Mouse (Mus musculus) layer of hippocampus, adult 18-20 months (tissue): ENCODE measurements around the gene Epop. TPM values are rescaled to one million over a fixed set of nuclear protein-coding genes. Genes with fewer than 3 reads are reported as not detected.
A peak's percentile ranks its signal among the peaks of the same experiment; 100 is the strongest.

Experiments
- DNase-seq, 2 experiments: peaks; one replicate each; pipeline ENCODE4 v3.0.0; 2022; ENCODE audit warnings: low spot score in 2 of 2
- microRNA-seq, 2 experiments: library from miRNA; unstranded; fragments of <30 nt; microRNA quantifications; one replicate each; pipeline ENCODE4 v1.2.0; 2021
- total RNA-seq, 2 experiments: library from RNA; stranded (reverse); gene quantifications; 2 replicates each; pipeline ENCODE4 v1.2.3; 2021

Epop gene
- total RNA-seq, 2 experiments from 2014 or later, result 46.1 to 48.8 TPM

DNA sequence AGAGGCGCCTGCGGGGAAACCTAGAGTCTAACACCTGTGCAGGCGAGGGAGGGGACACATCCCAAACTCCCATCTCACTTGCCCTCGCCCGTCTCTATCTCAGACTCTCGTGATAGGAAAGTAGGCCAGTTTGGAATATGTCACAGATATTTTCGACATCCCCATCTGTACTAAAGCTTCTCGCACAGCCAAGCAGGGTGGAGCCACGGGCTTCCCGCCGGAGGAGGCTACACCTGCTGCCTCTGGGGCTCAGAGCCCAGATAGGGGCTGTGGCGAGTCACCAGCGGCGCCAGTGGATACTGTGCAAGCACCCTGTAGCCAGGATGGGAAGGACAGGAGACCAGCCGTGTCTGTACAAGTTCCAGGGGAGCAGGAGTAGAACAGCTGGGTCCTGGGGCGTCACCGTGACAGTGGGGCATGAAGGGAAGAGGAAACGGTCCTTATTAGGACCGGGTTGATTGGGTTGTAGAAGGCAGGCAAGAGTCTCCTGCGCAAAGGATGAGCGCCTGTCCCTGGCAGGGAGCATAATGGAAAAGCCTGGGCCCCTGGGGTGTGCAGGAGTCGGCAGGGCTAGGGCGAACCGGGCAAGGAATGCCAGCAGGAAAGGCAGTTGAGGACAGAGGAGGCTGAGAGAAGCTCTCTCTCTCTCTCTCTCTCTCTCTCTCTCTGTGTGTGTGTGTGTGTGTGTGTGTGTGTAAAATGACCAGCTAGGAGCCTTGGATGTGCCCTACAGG, 39.1 kb downstream of the Epop start:
- peak in 1 of 2 experiments; percentile 38 for DNase-seq

DNA sequence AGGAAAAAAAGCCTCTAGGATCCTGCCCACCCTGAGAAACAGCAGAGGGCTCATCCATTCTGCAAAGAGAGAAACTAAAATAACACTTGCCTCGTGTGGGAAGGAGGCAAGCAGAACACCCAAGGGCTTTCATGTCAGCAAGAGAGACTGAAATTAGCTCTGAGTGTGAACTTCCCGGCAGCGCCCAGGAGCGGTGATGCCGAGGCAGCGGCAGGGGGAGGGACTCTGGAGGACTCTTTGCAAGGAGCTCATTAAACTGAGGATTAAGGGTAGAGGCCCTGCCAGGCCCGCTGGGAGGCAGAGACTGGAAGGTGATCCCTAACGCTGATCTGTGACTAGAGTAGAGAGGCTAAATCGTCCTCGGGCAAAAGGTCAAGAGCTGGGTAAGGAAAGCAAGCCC, 40.3 kb downstream of the Epop start:
- DNase-seq, result no peak

DNA sequence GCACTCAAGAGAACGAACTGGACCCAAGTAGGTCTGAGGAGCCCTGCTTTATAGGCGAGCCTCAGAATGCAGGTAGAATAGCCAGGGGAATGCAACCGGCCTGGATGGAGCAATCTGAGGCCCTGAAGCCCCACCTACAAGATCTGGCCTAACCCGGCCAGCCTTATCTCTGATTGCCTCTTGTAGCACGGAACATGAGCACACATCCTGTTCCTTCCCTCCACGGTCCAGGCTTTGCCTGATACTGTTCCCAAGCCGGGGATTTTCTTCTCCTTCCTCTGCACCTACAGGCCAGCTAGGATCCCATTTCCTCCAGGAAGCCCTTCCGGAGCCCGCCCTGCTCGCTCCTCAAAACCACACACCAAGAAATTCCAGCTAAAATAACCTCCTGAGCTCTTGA, 43.6 kb downstream of the Epop start:
- no peak for DNase-seq

DNA sequence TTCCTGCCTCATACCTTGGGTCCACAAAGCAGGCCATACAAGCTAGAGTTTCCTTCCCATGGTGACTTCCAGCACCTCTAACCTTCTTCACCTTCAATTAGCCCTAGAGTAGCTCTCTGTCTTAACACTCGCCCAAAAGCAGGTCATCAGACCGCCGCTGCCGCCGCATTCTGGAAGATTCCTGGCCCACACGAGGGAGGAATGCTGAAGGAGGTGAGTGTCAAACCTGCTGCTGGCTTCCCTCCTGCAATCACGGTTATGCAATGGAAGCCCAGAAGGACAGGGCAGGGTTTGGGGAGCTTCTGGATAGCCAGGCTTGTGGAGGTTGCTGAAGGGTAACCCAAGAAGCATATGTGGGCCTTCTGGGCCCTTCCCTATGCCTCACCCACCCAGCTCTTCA, 45.0 kb downstream of the Epop start:
- no peak for DNase-seq

- no peak for DNase-seq
Observed at GRCm38 (mm10) chr11:97579088-97579857, 50.2 kb downstream of the Epop start.

GRCm38 (mm10) chr11:97578286-97578685, 51.2 kb downstream of the Epop start:
- DNase-seq, result no peak

Small RNAs within 50 kb of the gene (microRNA-seq; reads per million reads assigned to microRNA genes)
- gene Gm24158 (0 to 0.39 reads per million in 2 experiments), gene Mir6927 (0.20 to 2.0 reads per million in 2 experiments)

Other genes with a start within 250 kb of the Epop start
- 10 to 100 TPM; 79.8 to 88.1 TPM for gene Arhgap23, start 214.2 kb downstream of the Epop start, total RNA-seq
- gene 4933428G20Rik, start 129.4 kb downstream of the Epop start, total RNA-seq, result not detected
- gene Srcin1, start 53.5 kb downstream of the Epop start, total RNA-seq, result 100 to 1,000 TPM; 218 to 221 TPM
- gene Mllt6, start 33.7 kb upstream of the Epop start, total RNA-seq, result 100 to 1,000 TPM; 122 to 137 TPM
- 10 to 100 TPM; 51.3 to 52.0 TPM for gene Cisd3, start 56.1 kb upstream of the Epop start, total RNA-seq
- 10 to 100 TPM; 21.7 to 24.6 TPM for gene Pcgf2, start 70.8 kb upstream of the Epop start, total RNA-seq
- 100 to 1,000 TPM; 124 to 128 TPM for gene Psmb3, start 73.7 kb upstream of the Epop start, total RNA-seq
- gene Pip4k2b, start 115.0 kb upstream of the Epop start, total RNA-seq, result 100 to 1,000 TPM; 114 to 115 TPM
- gene Cwc25, start 136.9 kb upstream of the Epop start, total RNA-seq, result 10 to 100 TPM; 18.6 to 23.2 TPM
- gene 1700001P01Rik, start 146.2 kb upstream of the Epop start, total RNA-seq, result 1 to 10 TPM; 1.1 to 1.2 TPM
- 100 to 1,000 TPM; 367 to 379 TPM for gene Rpl23, start 152.7 kb upstream of the Epop start, total RNA-seq
- gene Lasp1, start 169.3 kb upstream of the Epop start, total RNA-seq, result 100 to 1,000 TPM; 107 to 110 TPM
- 10 to 100 TPM; 70.8 to 71.5 TPM for gene B230217C12Rik, start 211.1 kb upstream of the Epop start, total RNA-seq